In the genomic region with DNA sequence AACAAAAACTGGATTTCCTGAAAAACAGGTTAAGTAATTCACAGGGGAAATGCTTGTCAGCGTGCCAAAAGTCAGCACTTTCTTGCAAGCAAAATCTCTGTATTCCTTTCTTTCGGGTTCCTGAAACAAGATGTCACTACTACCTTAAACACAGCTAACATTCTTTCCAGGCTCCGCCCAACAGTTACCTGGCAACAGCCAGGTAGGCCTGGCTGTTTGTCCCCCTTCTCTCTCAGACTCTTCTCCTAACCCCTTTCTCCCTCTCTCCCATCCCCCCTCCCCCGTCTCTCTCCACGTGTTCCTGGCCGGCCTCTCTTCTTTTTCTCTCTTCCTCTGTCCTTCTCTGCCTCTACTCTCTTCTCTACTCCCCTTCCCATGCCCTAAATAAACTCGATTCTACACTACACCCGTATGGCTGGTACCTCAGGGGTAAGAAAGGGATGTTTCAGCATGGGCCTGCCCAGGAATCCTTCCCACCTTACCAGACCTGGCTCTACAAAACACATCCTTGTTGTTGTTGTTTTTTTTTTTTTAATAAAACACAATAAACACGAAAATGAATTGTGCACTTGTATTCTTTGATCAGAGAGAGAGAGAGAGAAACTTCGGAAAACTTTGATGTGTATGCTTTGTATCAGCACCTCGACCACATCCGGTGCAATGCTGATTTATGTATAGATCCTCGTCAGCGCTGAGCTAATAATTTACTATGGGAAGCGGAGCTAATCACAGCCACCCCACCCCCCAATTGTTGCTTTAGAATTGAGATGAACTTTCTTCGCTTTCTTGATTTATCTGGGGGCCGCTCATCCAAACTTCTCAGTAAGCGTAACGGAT, we compare ENCODE assay signal across 8 mouse cellular contexts. TPM values are rescaled to one million over a fixed set of nuclear protein-coding genes. Genes with fewer than 3 reads are reported as not detected.
DNase-seq lines count a peak whose midpoint lies in the region; ATAC-seq lines count a peak whose summit lies in the region.

No protein-coding gene starts in this region.

- no peaks in the 10 kb centered on the region for H3K27me3 ChIP-seq in embryonic facial prominence, embryonic 12.5 days
- H3K27me3 ChIP-seq in heart, embryonic 16.5 days (ENCODE audit: control insufficient read depth, insufficient read depth, low read length) = no peaks in the 10 kb centered on the region
- H3K27me3 ChIP-seq in stomach, embryonic 15.5 days (replicated peaks) = no peaks in the 10 kb centered on the region

- H3K9me3 ChIP-seq in embryonic facial prominence, embryonic 12.5 days = no peaks in the 10 kb centered on the region
- H3K9me3 ChIP-seq in heart, embryonic 16.5 days (replicated peaks; ENCODE audit: control insufficient read depth, low read length) = no peaks in the 10 kb centered on the region
- H3K9me3 ChIP-seq in stomach, embryonic 15.5 days = no peaks in the 10 kb centered on the region

- peak; percentile 78 for DNase-seq in urinary bladder, postnatal 14 days (ENCODE audit: low spot score)
- DNase-seq in urinary bladder, postnatal 10 days (ENCODE audit: low spot score) = no peak
- DNase-seq in kidney, postnatal 10 days = peak; percentile 78
- no peak for DNase-seq in c-Kit-positive CD71-positive TER-119-positive erythroid progenitor cells, embryonic 14.5 days (ENCODE audit: low spot score)

- H3K4me1 ChIP-seq in embryonic facial prominence, embryonic 12.5 days = peaks cover 9% of the 10 kb centered on the region; the same call in 1 of the 2 replicates
- H3K4me1 ChIP-seq in heart, embryonic 16.5 days (ENCODE audit: control insufficient read depth, insufficient read depth, low read length) = peaks cover 12% of the 10 kb centered on the region
- peaks cover 9% of the 10 kb centered on the region; the same call in 1 of the 2 replicates for H3K4me1 ChIP-seq in stomach, embryonic 15.5 days

- peak overlapping the region; percentile 99 for H3K9ac ChIP-seq in embryonic facial prominence, embryonic 12.5 days
- peak overlapping the region; percentile 87 for H3K9ac ChIP-seq in heart, embryonic 16.5 days (ENCODE audit: low read length)
- peak overlapping the region; percentile 97; the same call in 1 of the 2 replicates for H3K9ac ChIP-seq in stomach, embryonic 15.5 days

- H3K36me3 ChIP-seq in embryonic facial prominence, embryonic 12.5 days = 0 out of 2 replicates have a peak, but pooled peaks cover 2% of the 10 kb centered on the region
- H3K36me3 ChIP-seq in heart, embryonic 16.5 days (ENCODE audit: control insufficient read depth, insufficient read depth) = 0 out of 2 replicates have a peak, but pooled peaks cover under 1% of the 10 kb centered on the region
- no peaks in the 10 kb centered on the region for H3K36me3 ChIP-seq in macrophage (ENCODE audit: inconsistent target)
- 0 out of 2 replicates have a peak, but pooled peaks cover 2% of the 10 kb centered on the region for H3K36me3 ChIP-seq in stomach, embryonic 15.5 days

- 5% methylated on average over 19 of the region's 19 CpGs for WGBS in embryonic facial prominence, embryonic 12.5 days
- WGBS in heart, embryonic 16.5 days = 11% methylated on average over 19 of the region's 19 CpGs
- 16% methylated on average over 18 of the region's 19 CpGs for WGBS in macrophage (ENCODE audit: missing documents)
- 8% methylated on average over 19 of the region's 19 CpGs for WGBS in stomach, embryonic 15.5 days

- H3K4me3 ChIP-seq in embryonic facial prominence, embryonic 12.5 days = peak overlapping the region; percentile 98
- H3K4me3 ChIP-seq in heart, embryonic 16.5 days (ENCODE audit: low read length) = peak overlapping the region; percentile 71
- H3K4me3 ChIP-seq in macrophage (ENCODE audit: inconsistent target) = peak overlapping the region; percentile 49
- peak overlapping the region; percentile 70 for H3K4me3 ChIP-seq in stomach, embryonic 15.5 days (replicated peaks)

- peak overlapping the region; percentile 66 for H3K4me2 ChIP-seq in embryonic facial prominence, embryonic 12.5 days (replicated peaks)
- peak overlapping the region; percentile 76 for H3K4me2 ChIP-seq in heart, embryonic 16.5 days (ENCODE audit: low read depth, low read length)
- peak overlapping the region; percentile 56 for H3K4me2 ChIP-seq in stomach, embryonic 15.5 days

- ATAC-seq in embryonic facial prominence, embryonic 12.5 days (ENCODE audit: insufficient number of reproducible peaks, insufficient read depth, low FRiP score, low TSS enrichment) = no peak
- no peak for ATAC-seq in heart, embryonic 16.5 days (replicated peaks; ENCODE audit: extremely low read depth, insufficient read depth, low FRiP score)
- peak; percentile 34; the same call in 1 of the 2 replicates for ATAC-seq in stomach, embryonic 15.5 days (ENCODE audit: insufficient read depth, low FRiP score, low read depth)

- peak overlapping the region; percentile 99 for H3K27ac ChIP-seq in embryonic facial prominence, embryonic 12.5 days
- H3K27ac ChIP-seq in heart, embryonic 16.5 days (ENCODE audit: low read length) = peak overlapping the region; percentile 97
- peak overlapping the region; percentile 88 for H3K27ac ChIP-seq in macrophage
- peak overlapping the region; percentile 94 for H3K27ac ChIP-seq in stomach, embryonic 15.5 days

- H3K79me2 ChIP-seq in macrophage (ENCODE audit: inconsistent target) = peaks cover 36% of the 10 kb centered on the region

RNA-seq across cellular contexts. Expression of gene Tnks2, which starts 0.9 kb away (rescaled TPM):
- polyA plus RNA-seq in embryonic facial prominence, embryonic 12.5 days (2016; fragmentation: Nextera tagmentation; extraction: Ambion mirVana) = 81.8 and 82.8 TPM in 2 replicates
- polyA plus RNA-seq in heart, embryonic 16.5 days (2015; fragmentation: Nextera tagmentation; extraction: Ambion mirVana) = 25.8 and 36.0 TPM in 2 replicates
- 100 to 1,000 TPM in 25 of 26 experiments, 10 to 100 TPM in 1; 94.9 to 212 (median 142) TPM for total RNA-seq in macrophage (2018; cell fraction: chromatin; rRNA removed)
- 100 to 1,000 TPM in 1 of 26 experiments, 10 to 100 TPM in 25; 60.3 to 107 (median 80.7) TPM for total RNA-seq in macrophage (2018; cell fraction: cytosol; rRNA removed)
- 100 to 1,000 TPM in 12 of 26 experiments, 10 to 100 TPM in 14; 66.0 to 150 (median 98.4) TPM for total RNA-seq in macrophage (2018; cell fraction: nucleus; rRNA removed)
- polyA plus RNA-seq in macrophage (2018) = 59.3 to 62.3 TPM (median 62.1 TPM) in 3 replicates
- 41.4 and 46.2 TPM in 2 replicates for polyA plus RNA-seq in stomach, embryonic 15.5 days (2015; fragmentation: Nextera tagmentation; extraction: Ambion mirVana)

Comparison
In these comparisons a context has a peak if more than half of its experiments do, and no peak if none do; other contexts are left out.
1. DNase-seq: peak in urinary bladder, postnatal 14 days (single experiment) and kidney, postnatal 10 days (single experiment); none in urinary bladder, postnatal 10 days (single experiment) and c-Kit-positive CD71-positive TER-119-positive erythroid progenitor cells, embryonic 14.5 days (single experiment).
2. Peak in every context shown above with its lines, with median percentiles within 50 percentile points of each other: H3K27ac ChIP-seq, H3K4me2 ChIP-seq, H3K4me3 ChIP-seq and H3K9ac ChIP-seq.